Mouse (Mus musculus): Measurements from ENCODE around the gene Psmb7. TPM values are rescaled to one million over a fixed set of nuclear protein-coding genes. Genes with fewer than 3 reads are reported as not detected.

Psmb7 gene
- polyA plus RNA-seq, 1 experiment from 2014 or later: 214 TPM

- H3K36me3 ChIP-seq (ENCODE audit: control insufficient read depth, insufficient read depth): peaks cover 16% of the 10 kb centered on the region
- no peak overlapping the region for H3K4me3 ChIP-seq (ENCODE audit: low read length)
- 78% methylated on average over 3 of the region's 3 CpGs for WGBS
- no peaks in the 10 kb centered on the region for H3K9me3 ChIP-seq (replicated peaks; ENCODE audit: control insufficient read depth, low read length)
- H3K9ac ChIP-seq (ENCODE audit: low read length): no peak overlapping the region
- no peak overlapping the region for H3K27ac ChIP-seq (ENCODE audit: low read length)
- H3K27me3 ChIP-seq (ENCODE audit: control insufficient read depth, insufficient read depth, low read length): no peaks in the 10 kb centered on the region
- H3K4me1 ChIP-seq (ENCODE audit: control insufficient read depth, insufficient read depth, low read length): peaks cover 4% of the 10 kb centered on the region; the same call in 1 of the 2 replicates
- no peak overlapping the region for H3K4me2 ChIP-seq (ENCODE audit: low read depth, low read length)
- no peak for ATAC-seq (replicated peaks; ENCODE audit: extremely low read depth, insufficient read depth, low FRiP score)
These were observed 20.5 kb downstream of the Psmb7 start for GRCm38 (mm10) chr2:38623411-38623810.

GRCm38 (mm10) chr2:38621610-38622021 is 22.3 kb downstream of the Psmb7 start:
- Histone ChIP-seq H3K4me2 (ENCODE audit: low read depth, low read length) (no peak overlapping the region), H3K9me3 (replicated peaks; ENCODE audit: control insufficient read depth, low read length) (no peaks in the 10 kb centered on the region), H3K4me1 (ENCODE audit: control insufficient read depth, insufficient read depth, low read length) (peaks cover 6% of the 10 kb centered on the region; the same call in 1 of the 2 replicates), H3K27ac (ENCODE audit: low read length) (no peak overlapping the region), H3K4me3 (ENCODE audit: low read length) (no peak overlapping the region), H3K27me3 (ENCODE audit: control insufficient read depth, insufficient read depth, low read length) (no peaks in the 10 kb centered on the region), H3K9ac (ENCODE audit: low read length) (no peak overlapping the region), H3K36me3 (ENCODE audit: control insufficient read depth, insufficient read depth) (peaks cover 15% of the 10 kb centered on the region)
- no peak for ATAC-seq (replicated peaks; ENCODE audit: extremely low read depth, insufficient read depth, low FRiP score)
- 73% methylated on average over 6 of the region's 6 CpGs for WGBS

- peaks cover 6% of the 10 kb centered on the region; the same call in 1 of the 2 replicates for H3K4me1 ChIP-seq (ENCODE audit: control insufficient read depth, insufficient read depth, low read length)
- H3K9me3 ChIP-seq (replicated peaks; ENCODE audit: control insufficient read depth, low read length): no peaks in the 10 kb centered on the region
- H3K4me2 ChIP-seq (ENCODE audit: low read depth, low read length): no peak overlapping the region
- H3K27ac ChIP-seq (ENCODE audit: low read length): no peak overlapping the region
- WGBS: 78% methylated on average over 4 of the region's 4 CpGs
- H3K9ac ChIP-seq (ENCODE audit: low read length): no peak overlapping the region
- ATAC-seq (replicated peaks; ENCODE audit: extremely low read depth, insufficient read depth, low FRiP score): no peak
- no peaks in the 10 kb centered on the region for H3K27me3 ChIP-seq (ENCODE audit: control insufficient read depth, insufficient read depth, low read length)
- no peak overlapping the region for H3K4me3 ChIP-seq (ENCODE audit: low read length)
- H3K36me3 ChIP-seq (ENCODE audit: control insufficient read depth, insufficient read depth): peaks cover 13% of the 10 kb centered on the region
These were observed 22.8 kb downstream of the Psmb7 start for GRCm38 (mm10) chr2:38621076-38621475.

- H3K4me1 ChIP-seq (ENCODE audit: control insufficient read depth, insufficient read depth, low read length): peaks cover 6% of the 10 kb centered on the region; the same call in 1 of the 2 replicates
- H3K9me3 ChIP-seq (replicated peaks; ENCODE audit: control insufficient read depth, low read length): no peaks in the 10 kb centered on the region
- no peaks in the 10 kb centered on the region for H3K27me3 ChIP-seq (ENCODE audit: control insufficient read depth, insufficient read depth, low read length)
- no peak overlapping the region for H3K4me2 ChIP-seq (ENCODE audit: low read depth, low read length)
- no peak overlapping the region for H3K4me3 ChIP-seq (ENCODE audit: low read length)
- H3K36me3 ChIP-seq (ENCODE audit: control insufficient read depth, insufficient read depth): peaks cover 10% of the 10 kb centered on the region
- no peak overlapping the region for H3K9ac ChIP-seq (ENCODE audit: low read length)
- no peak overlapping the region for H3K27ac ChIP-seq (ENCODE audit: low read length)
- WGBS: 95% methylated on average over 4 of the region's 4 CpGs
- ATAC-seq (replicated peaks; ENCODE audit: extremely low read depth, insufficient read depth, low FRiP score): no peak
These were observed 24.1 kb downstream of the Psmb7 start for GRCm38 (mm10) chr2:38619777-38620176.

- Histone ChIP-seq H3K36me3 (ENCODE audit: control insufficient read depth, insufficient read depth) (peaks cover 10% of the 10 kb centered on the region), H3K9ac (ENCODE audit: low read length) (no peak overlapping the region), H3K27me3 (ENCODE audit: control insufficient read depth, insufficient read depth, low read length) (no peaks in the 10 kb centered on the region), H3K4me1 (ENCODE audit: control insufficient read depth, insufficient read depth, low read length) (0 out of 2 replicates have a peak, but pooled peaks cover 2% of the 10 kb centered on the region), H3K4me2 (ENCODE audit: low read depth, low read length) (no peak overlapping the region), H3K27ac (ENCODE audit: low read length) (no peak overlapping the region), H3K4me3 (ENCODE audit: low read length) (no peak overlapping the region), H3K9me3 (replicated peaks; ENCODE audit: control insufficient read depth, low read length) (no peaks in the 10 kb centered on the region)
- 80% methylated on average over 5 of the region's 5 CpGs for WGBS
- no peak for ATAC-seq (replicated peaks; ENCODE audit: extremely low read depth, insufficient read depth, low FRiP score)
These were observed 26.7 kb downstream of the Psmb7 start for GRCm38 (mm10) chr2:38616956-38617872.

GRCm38 (mm10) chr2:38616072-38616471 is 27.8 kb downstream of the Psmb7 start:
- no peak for ATAC-seq (replicated peaks; ENCODE audit: extremely low read depth, insufficient read depth, low FRiP score)
- H3K9ac ChIP-seq (ENCODE audit: low read length): no peak overlapping the region
- H3K4me1 ChIP-seq (ENCODE audit: control insufficient read depth, insufficient read depth, low read length): 0 out of 2 replicates have a peak, but pooled peaks cover 2% of the 10 kb centered on the region
- no peak overlapping the region for H3K4me2 ChIP-seq (ENCODE audit: low read depth, low read length)
- peaks cover 10% of the 10 kb centered on the region for H3K36me3 ChIP-seq (ENCODE audit: control insufficient read depth, insufficient read depth)
- no peaks in the 10 kb centered on the region for H3K27me3 ChIP-seq (ENCODE audit: control insufficient read depth, insufficient read depth, low read length)
- no peaks in the 10 kb centered on the region for H3K9me3 ChIP-seq (replicated peaks; ENCODE audit: control insufficient read depth, low read length)
- no peak overlapping the region for H3K27ac ChIP-seq (ENCODE audit: low read length)
- H3K4me3 ChIP-seq (ENCODE audit: low read length): no peak overlapping the region
- WGBS: 51% methylated on average over 4 of the region's 4 CpGs

- no peaks in the 10 kb centered on the region for H3K9me3 ChIP-seq (replicated peaks; ENCODE audit: control insufficient read depth, low read length)
- no peak overlapping the region for H3K27ac ChIP-seq (ENCODE audit: low read length)
- peaks cover 10% of the 10 kb centered on the region for H3K36me3 ChIP-seq (ENCODE audit: control insufficient read depth, insufficient read depth)
- H3K9ac ChIP-seq (ENCODE audit: low read length): no peak overlapping the region
- peaks cover 2% of the 10 kb centered on the region; the same call in 1 of the 2 replicates for H3K4me1 ChIP-seq (ENCODE audit: control insufficient read depth, insufficient read depth, low read length)
- no peaks in the 10 kb centered on the region for H3K27me3 ChIP-seq (ENCODE audit: control insufficient read depth, insufficient read depth, low read length)
- no peak overlapping the region for H3K4me3 ChIP-seq (ENCODE audit: low read length)
- H3K4me2 ChIP-seq (ENCODE audit: low read depth, low read length): no peak overlapping the region
- ATAC-seq (replicated peaks; ENCODE audit: extremely low read depth, insufficient read depth, low FRiP score): no peak
- WGBS: 73% methylated on average over 6 of the region's 6 CpGs
These were observed 29.4 kb downstream of the Psmb7 start for GRCm38 (mm10) chr2:38614437-38614836.

- WGBS: 72% methylated on average over 3 of the region's 3 CpGs
- no peak for ATAC-seq (replicated peaks; ENCODE audit: extremely low read depth, insufficient read depth, low FRiP score)
- H3K4me1 ChIP-seq (ENCODE audit: control insufficient read depth, insufficient read depth, low read length): peaks cover 11% of the 10 kb centered on the region
- H3K9ac ChIP-seq (ENCODE audit: low read length): no peak overlapping the region
- H3K27me3 ChIP-seq (ENCODE audit: control insufficient read depth, insufficient read depth, low read length): no peaks in the 10 kb centered on the region
- H3K4me2 ChIP-seq (ENCODE audit: low read depth, low read length): no peak overlapping the region
- no peak overlapping the region for H3K4me3 ChIP-seq (ENCODE audit: low read length)
- no peaks in the 10 kb centered on the region for H3K9me3 ChIP-seq (replicated peaks; ENCODE audit: control insufficient read depth, low read length)
- no peak overlapping the region for H3K27ac ChIP-seq (ENCODE audit: low read length)
- peaks cover 6% of the 10 kb centered on the region for H3K36me3 ChIP-seq (ENCODE audit: control insufficient read depth, insufficient read depth)
These were observed 30.3 kb downstream of the Psmb7 start for GRCm38 (mm10) chr2:38613576-38613975.

- ATAC-seq (replicated peaks; ENCODE audit: extremely low read depth, insufficient read depth, low FRiP score): no peak
- Histone ChIP-seq H3K27ac (ENCODE audit: low read length) (no peak overlapping the region), H3K4me2 (ENCODE audit: low read depth, low read length) (no peak overlapping the region), H3K4me1 (ENCODE audit: control insufficient read depth, insufficient read depth, low read length) (peaks cover 11% of the 10 kb centered on the region), H3K4me3 (ENCODE audit: low read length) (no peak overlapping the region), H3K27me3 (ENCODE audit: control insufficient read depth, insufficient read depth, low read length) (no peaks in the 10 kb centered on the region), H3K36me3 (ENCODE audit: control insufficient read depth, insufficient read depth) (peaks cover under 1% of the 10 kb centered on the region; the same call in 1 of the 2 replicates), H3K9ac (ENCODE audit: low read length) (no peak overlapping the region), H3K9me3 (replicated peaks; ENCODE audit: control insufficient read depth, low read length) (no peaks in the 10 kb centered on the region)
- 89% methylated on average over 6 of the region's 6 CpGs for WGBS
These were observed 31.3 kb downstream of the Psmb7 start for GRCm38 (mm10) chr2:38612596-38612995.
